Mouse (Mus musculus): ENCODE data around the gene Slc39a13.

- TF ChIP-seq CTCF (IDR thresholded peaks at IDR 0.05; ENCODE audit: low read depth, low read length) (no peak), POLR2A (IDR thresholded peaks at IDR 0.05; ENCODE audit: extremely low read depth, insufficient read depth, low read length) (no peak)
Measured at GRCm38 (mm10) chr2:91108156-91108555, 37.9 kb upstream of the Slc39a13 start.
